Mouse (Mus musculus): ENCODE results near the gene Krit1. TPM values are rescaled to one million over a fixed set of nuclear protein-coding genes. Genes with fewer than 3 reads are reported as not detected.
"Not testable (repeated sequence)": the region's sequence is repeated elsewhere in the genome, so short reads cannot be mapped to it uniquely, and the experiment has no call there.

The Krit1 gene
- polyA plus RNA-seq, 1 experiment from 2014 or later = 35.8 TPM

GRCm38 (mm10) chr5:3893459-3894293 is 90.7 kb downstream of the Krit1 start, which contains the start of gene Mterf1a:
Mterf1a (minus strand) TSS chr5:3893933.
- WGBS = 3% methylated on average over 9 of the region's 47 CpGs
- H3K27ac ChIP-seq; H3K4me1 ChIP-seq (replicated peaks); H3K36me3 ChIP-seq; H3K27me3 ChIP-seq; H3K9me3 ChIP-seq (replicated peaks): not testable (repeated sequence)
- H3K9ac ChIP-seq = peak within 1 kb of the TSS; percentile 51; the same call in 1 of the 2 replicates
- ATAC-seq (replicated peaks; ENCODE audit: insufficient number of reproducible peaks, insufficient read depth, low FRiP score, low read depth) = peak; percentile 98
- peak within 1 kb of the TSS; percentile 53 for H3K4me3 ChIP-seq
- peak within 1 kb of the TSS; percentile 66 for H3K4me2 ChIP-seq

GRCm38 (mm10) chr5:3894294-3894619 is 91.3 kb downstream of the Krit1 start:
- Histone ChIP-seq H3K4me2 (0 out of 2 replicates have a peak overlapping the region, but pooled peaks have one; percentile 10), H3K4me3 (peak overlapping the region; percentile 37)
- H3K9ac ChIP-seq; ATAC-seq (replicated peaks; ENCODE audit: insufficient number of reproducible peaks, insufficient read depth, low FRiP score, low read depth); H3K36me3 ChIP-seq; H3K9me3 ChIP-seq (replicated peaks); H3K27me3 ChIP-seq; H3K27ac ChIP-seq; H3K4me1 ChIP-seq (replicated peaks): not testable (repeated sequence)
- WGBS = 95% methylated on average over 4 of the region's 4 CpGs

Other genes starting within 250 kb of the Krit1 start
- gene 1700109H08Rik, start 231.6 kb upstream of the Krit1 start, polyA plus RNA-seq (2015; fragmentation: Nextera tagmentation; extraction: Ambion mirVana) = 1.6 and 2.4 TPM in 2 replicates
- 10.1 and 11.3 TPM in 2 replicates for gene Pex1, start 207.1 kb upstream of the Krit1 start, polyA plus RNA-seq (2015; fragmentation: Nextera tagmentation; extraction: Ambion mirVana)
- 7.6 and 9.4 TPM in 2 replicates for gene Rbm48, start 206.6 kb upstream of the Krit1 start, polyA plus RNA-seq (2015; fragmentation: Nextera tagmentation; extraction: Ambion mirVana)
- not detected in 2 replicates for gene Tmbim7, start 152.0 kb upstream of the Krit1 start, polyA plus RNA-seq (2015; fragmentation: Nextera tagmentation; extraction: Ambion mirVana)
- 50.9 and 57.6 TPM in 2 replicates for gene Gatad1, start 146.0 kb upstream of the Krit1 start, polyA plus RNA-seq (2015; fragmentation: Nextera tagmentation; extraction: Ambion mirVana)
- gene Ankib1, start 259 bp upstream of the Krit1 start, polyA plus RNA-seq (2015; fragmentation: Nextera tagmentation; extraction: Ambion mirVana) = 5.0 and 6.8 TPM in 2 replicates
- gene Lrrd1, start 42.0 kb downstream of the Krit1 start, polyA plus RNA-seq (2015; fragmentation: Nextera tagmentation; extraction: Ambion mirVana) = 0.14 and 0.21 TPM in 2 replicates
- 4.6 and 4.8 TPM in 2 replicates for gene Mterf1a, start 90.7 kb downstream of the Krit1 start, polyA plus RNA-seq (2015; fragmentation: Nextera tagmentation; extraction: Ambion mirVana)
- 82.3 and 102 TPM in 2 replicates for gene Akap9, start 124.9 kb downstream of the Krit1 start, polyA plus RNA-seq (2015; fragmentation: Nextera tagmentation; extraction: Ambion mirVana)

Measured in heart, embryonic 15.5 days (tissue).